Mouse (Mus musculus) left cerebral cortex, adult 2 months (tissue): ENCODE measurements around the gene Cyth3. TPM values are rescaled to one million over a fixed set of nuclear protein-coding genes. Genes with fewer than 3 reads are reported as not detected.
A peak's percentile ranks its signal among the peaks of the same experiment; 100 is the strongest.

Source experiments
- DNase-seq, 2 experiments: peaks; one replicate each; pipeline ENCODE4 v3.0.0; 2021 to 2022; ENCODE audit warnings: low spot score in 2 of 2, mixed read lengths in 1 of 2; ENCODE audit errors: extremely low spot score in 1 of 2
- H3K27ac ChIP-seq: fragments of 200-600 bp; 2 replicates; pipeline ENCODE4 v1.8.1; 2022
- H3K4me3 ChIP-seq: fragments of 200-600 bp; 2 replicates; pipeline ENCODE4 v1.8.1; 2022
- CTCF ChIP-seq: fragments of 200-600 bp; IDR thresholded peaks from 2 replicates; pipeline ENCODE4 v1.8.1; 2022; ENCODE audit warnings: antibody characterized with exemption, mild to moderate bottlenecking, moderate library complexity
- intact Hi-C: fragments of 180-260 bp; cut with DNase I; formaldehyde crosslinking; loops from one replicate; pipeline ENCODE4 v1.15.1; 2025
- total RNA-seq, 2 experiments: library from RNA; stranded (reverse); gene quantifications; 2 replicates each; pipeline ENCODE4 v1.2.3; 2021

The Cyth3 gene
- total RNA-seq, 2 experiments from 2014 or later = 36.7 to 36.9 TPM

DNA sequence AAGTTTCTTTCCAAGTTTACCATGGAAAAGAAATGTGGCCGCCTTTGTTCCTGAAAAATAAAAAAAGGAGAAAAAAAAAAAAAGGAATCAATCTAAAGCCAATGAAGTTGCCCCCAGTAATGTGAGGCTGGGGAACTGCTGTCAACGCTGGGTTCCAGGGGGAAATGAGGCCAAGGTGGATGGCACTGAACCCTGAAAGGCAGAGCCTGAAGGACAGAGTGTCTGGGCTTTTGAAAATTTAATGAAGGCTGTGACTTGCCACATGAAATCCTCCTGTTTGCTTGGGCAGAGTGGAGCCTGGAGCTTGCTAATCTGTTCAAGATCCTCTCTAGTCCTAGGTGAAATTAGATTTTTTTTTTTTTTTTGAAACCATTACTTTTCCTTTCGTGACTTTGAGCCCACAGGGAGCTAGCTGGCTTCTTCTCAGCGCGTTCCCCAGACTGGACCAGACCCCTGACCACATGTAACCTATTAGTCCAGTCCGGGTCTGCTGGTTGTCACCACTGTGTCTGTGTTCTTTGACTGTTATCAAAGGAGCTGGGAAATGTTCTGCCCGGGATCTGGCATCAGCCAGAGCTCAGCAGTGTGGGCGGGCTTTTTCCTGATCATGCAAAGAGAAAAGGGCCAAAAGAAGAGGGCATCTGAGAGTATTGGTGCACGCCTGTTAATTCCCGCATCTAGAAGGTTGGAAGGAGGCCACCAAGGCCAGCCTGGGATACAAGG lies 4.6 kb upstream of the Cyth3 start:
- no peak overlapping the region for H3K4me3 ChIP-seq
- H3K27ac ChIP-seq = no peak overlapping the region
- intact Hi-C loops = no loop called here

DNA sequence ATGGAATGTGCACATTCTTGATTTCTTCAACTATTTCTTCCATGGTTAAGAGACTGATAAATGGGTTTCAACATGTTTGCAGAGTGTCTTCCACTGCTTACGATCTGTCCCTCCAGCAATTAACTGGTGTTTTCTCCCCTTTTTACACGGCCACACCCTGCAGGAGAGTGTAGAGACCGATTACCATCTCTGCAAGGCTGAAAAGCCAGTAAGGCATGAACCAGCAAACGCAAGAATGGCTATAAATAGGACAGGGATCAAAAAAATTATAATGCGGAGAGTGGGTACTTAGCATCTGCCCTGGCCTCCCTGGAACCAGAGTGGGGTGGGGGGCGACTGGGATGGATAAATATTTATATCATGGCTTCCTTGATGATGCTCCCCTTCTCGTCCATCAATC lies 3.7 kb upstream of the Cyth3 start:
- no peak overlapping the region for H3K27ac ChIP-seq
- intact Hi-C loops = no loop called here
- H3K4me3 ChIP-seq = no peak overlapping the region
- TF ChIP-seq CTCF = no peak
- no peak for DNase-seq

More for the DNA sequence above, 4.6 kb upstream of the Cyth3 start:
- DNase-seq = no peak
- TF ChIP-seq CTCF = no peak

DNA sequence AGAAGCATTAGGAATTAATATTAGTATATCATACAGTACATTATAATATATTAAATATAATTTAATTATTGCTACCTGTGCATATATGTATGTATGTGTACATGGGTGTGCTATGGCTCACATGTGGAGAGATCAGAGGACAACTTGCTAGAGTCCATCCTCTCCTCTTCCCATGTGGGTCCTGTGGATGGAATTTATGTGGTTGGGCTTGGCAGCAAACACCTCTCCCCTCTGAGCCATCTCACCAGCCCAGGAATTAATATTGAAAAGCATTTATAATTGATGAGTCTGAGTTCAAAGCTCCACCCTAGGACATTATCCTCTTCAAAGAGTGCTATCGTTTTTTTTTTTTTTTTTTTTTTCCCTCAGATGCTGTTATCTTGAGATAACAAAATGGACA lies 2.1 kb upstream of the Cyth3 start:
- TF ChIP-seq CTCF = no peak
- H3K27ac ChIP-seq = no peak overlapping the region
- H3K4me3 ChIP-seq = no peak overlapping the region
- intact Hi-C loops = loop anchor here (5.0 kb wide), 1 partner anchor 92 kb away; no protein-coding TSS in a partner anchor
- DNase-seq = no peak

DNA sequence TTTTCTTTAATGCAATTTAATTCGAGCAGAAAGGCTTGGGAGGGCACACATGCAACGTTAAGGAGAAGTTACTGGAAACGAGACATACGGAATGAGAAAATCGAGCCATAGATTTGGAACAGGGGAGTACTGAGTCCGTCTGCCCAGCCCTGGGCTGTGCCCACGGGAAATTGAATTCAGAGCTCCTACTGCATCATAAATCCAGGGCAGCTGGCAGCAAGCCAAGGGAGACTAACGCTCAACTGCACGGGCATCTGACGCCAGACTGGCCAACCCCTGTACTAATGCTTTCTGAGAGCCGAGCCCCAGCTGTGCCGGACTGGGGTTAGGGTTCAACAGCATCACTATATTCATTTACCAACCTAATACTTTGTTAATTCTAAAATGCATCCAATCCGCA lies 1.3 kb upstream of the Cyth3 start:
- peak in 1 of 2 experiments; percentile 29 for DNase-seq
- intact Hi-C loops = loop anchor here (5.0 kb wide), 1 partner anchor 91 kb away; no protein-coding TSS in a partner anchor
- Histone ChIP-seq H3K27ac (no peak overlapping the region), H3K4me3 (no peak overlapping the region)
- TF ChIP-seq CTCF = no peak

DNA sequence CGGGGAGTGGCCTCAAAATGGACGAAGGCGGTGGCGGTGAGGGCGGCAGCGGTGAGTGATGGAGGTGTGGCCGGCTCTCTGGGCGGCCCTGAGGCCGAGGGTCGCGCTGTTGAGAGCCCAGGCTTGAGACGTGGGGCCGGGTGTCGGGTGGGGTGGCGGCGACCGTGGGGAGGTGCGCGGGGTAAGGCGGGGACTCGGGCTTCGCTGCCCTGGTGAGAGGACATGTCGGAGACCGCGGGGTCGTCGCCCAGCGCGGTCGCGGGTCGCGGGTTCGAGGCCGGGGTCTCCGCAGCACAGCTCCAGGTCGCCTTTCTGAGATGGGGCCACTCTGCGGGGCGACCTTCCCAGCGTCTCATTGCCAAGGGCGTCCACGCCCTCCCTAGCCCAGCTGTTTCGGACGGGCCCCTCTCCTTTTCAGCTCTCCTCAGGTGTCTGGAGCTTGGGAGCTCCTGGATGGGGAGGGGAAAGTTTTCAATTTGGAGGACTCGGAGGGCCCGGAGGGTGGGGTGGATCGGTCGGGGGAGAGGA lies 440 bp downstream of the Cyth3 start:
- peak overlapping the region; percentile 91 for H3K27ac ChIP-seq
- TF ChIP-seq CTCF = no peak
- intact Hi-C loops = loop anchor here (2.0 to 5.0 kb wide), 2 partner anchors 68 to 90 kb away; no protein-coding TSS in a partner anchor

DNA sequence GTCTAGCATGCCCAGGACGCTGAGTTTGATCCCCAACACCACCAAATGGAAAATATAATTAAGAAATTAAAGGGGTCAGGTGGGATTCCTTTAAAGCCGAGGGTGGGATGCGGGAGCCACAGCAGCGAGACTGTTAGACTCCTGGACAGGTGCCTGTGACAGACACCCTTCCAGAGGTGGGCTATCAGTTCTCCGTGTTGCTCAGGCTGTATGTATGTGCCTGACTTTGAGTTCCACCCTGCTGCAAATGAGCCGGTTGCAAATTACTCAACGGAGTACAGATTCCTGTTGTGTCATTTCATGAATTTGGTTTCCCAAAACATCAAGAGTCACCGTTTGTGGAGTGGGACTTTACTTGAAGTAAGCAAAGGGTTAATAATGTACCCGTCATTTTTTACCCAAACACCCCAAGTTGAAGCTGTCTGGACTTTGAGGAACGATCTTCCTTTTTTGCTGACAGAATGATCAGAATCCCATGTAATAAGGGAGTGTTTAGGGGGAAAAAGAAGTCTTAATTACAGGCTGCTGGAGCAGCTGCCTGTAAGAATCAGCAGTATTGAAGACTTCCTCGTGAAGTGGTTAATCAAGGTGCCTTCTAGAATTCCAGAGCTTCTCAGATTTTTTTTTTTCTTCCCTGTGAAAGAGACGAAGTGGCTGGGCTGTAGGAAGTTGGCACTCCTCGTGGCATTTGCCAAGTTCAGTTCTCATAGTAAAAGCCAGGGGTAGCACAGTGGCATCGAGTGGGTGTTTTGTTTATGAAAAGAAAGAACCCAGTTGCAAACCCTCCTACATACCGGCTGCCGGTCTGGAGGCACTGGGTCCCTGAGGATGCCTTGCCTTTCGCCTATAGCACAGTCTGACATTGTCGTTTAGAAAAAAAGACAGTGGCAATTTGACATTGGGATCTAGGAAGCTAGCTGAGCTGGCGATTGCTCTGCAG lies 1.4 kb downstream of the Cyth3 start:
- peak in 1 of 2 experiments; percentile 22 for DNase-seq
- H3K27ac ChIP-seq = peak overlapping the region; percentile 91
- peak overlapping the region; percentile 85 for H3K4me3 ChIP-seq
- peak; percentile 20 for TF ChIP-seq CTCF
- intact Hi-C loops = loop anchor here (2.0 to 5.0 kb wide), 2 partner anchors 67 to 89 kb away; no protein-coding TSS in a partner anchor

More for the DNA sequence above, 440 bp downstream of the Cyth3 start:
- H3K4me3 ChIP-seq = peak overlapping the region; percentile 85
- DNase-seq = no peak

DNA sequence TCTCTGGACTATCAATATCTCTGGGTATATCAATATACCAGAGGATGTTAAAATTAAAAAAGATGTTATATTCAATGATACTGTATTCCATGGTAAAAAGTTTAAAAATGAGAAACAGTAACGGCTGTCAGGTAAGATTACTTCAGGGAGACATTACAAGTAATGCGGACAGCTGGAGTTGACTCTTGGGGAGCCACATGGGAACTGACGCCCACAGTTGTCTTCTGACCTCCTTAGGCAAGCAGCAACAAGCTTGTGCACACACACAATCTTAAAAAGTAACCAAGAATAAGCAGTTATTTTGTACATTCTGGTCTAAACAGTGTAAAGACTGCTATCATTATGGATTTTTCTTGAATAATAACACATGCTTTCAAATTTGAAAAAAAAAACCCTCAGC lies 2.2 kb downstream of the Cyth3 start:
- TF ChIP-seq CTCF = no peak
- intact Hi-C loops = loop anchor here (5.0 kb wide), 1 partner anchor 88 kb away; no protein-coding TSS in a partner anchor
- H3K27ac ChIP-seq = peak overlapping the region; percentile 37; the same call in 1 of the 2 replicates
- peak overlapping the region; percentile 85 for H3K4me3 ChIP-seq
- DNase-seq = no peak

DNA sequence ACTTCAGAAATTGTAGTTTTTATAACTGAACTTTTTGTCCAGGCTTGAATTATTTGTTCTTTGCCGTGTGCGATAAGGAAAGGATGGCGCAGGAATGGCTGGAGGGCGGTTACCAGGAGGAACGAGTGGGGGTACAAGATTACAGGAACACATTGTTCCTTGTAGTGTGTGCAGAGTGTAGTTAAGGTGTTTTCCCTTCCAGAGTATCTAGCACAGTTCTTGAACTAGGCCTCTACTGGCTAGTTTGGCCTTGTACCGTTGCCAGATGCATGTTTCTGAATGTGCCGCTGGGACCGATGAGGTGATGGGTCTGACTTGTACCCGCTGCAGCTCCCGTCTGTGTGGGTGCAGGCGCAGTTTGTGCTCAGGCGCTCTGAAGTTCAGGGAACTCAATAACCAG lies 3.2 kb downstream of the Cyth3 start:
- DNase-seq = no peak
- H3K4me3 ChIP-seq = 0 out of 2 replicates have a peak overlapping the region, but pooled peaks have one; percentile 4
- no peak for TF ChIP-seq CTCF
- intact Hi-C loops = no loop called here
- peak overlapping the region; percentile 73 for H3K27ac ChIP-seq

DNA sequence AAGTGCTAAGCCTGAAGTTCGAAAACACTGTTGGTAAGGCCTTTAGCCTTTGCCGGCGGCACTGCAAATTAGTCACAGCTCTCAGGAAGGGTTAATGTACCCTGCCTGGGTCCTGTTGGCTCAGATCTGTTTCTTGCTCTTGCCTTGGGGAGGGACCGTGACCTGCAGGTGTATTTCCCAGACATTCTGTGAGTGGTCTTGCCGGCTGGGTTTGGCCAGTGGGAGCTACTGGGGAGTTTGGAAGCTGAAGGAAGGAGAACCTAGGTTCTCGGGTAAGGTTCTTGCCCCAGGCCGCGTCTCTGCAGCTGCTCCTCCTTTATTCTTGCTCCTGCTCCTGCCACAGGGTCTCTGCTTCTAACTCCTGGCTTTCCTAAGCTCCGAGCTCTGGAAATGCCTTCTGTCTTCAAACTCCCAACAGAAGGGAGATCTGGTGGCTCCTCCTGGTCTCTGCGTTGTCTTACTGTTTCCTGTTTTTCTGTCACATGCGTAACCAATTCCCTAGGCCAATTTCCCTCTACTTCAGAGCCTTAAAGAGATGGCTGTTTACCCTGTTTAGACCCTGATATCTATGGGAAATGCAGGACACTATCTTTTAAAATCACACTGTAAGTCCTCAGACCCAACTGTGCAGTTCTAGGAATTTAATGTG lies 3.8 kb downstream of the Cyth3 start:
- DNase-seq = no peak

DNA sequence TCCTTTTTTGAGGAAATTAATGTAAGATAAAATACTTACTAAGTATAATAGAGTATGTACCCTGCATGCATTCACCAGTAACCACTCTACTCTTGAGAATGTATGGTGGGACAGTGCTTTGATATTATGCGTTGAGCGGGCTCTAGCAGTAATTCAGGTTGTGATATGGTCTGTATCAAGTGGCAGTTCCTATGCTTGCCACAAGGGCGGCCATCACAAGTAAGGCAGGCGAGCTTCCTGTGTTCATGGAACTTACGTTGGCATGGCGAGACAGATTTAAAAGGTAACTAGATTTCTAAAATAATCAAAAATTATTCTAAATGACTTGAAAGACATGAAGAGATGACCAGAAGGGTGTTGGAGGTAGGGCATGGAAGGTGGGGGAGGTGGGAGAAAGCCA lies 5.3 kb downstream of the Cyth3 start:
- H3K4me3 ChIP-seq = no peak overlapping the region
- intact Hi-C loops = no loop called here
- peak; percentile 45 for TF ChIP-seq CTCF
- H3K27ac ChIP-seq = no peak overlapping the region
- DNase-seq = no peak

More for the DNA sequence above, 3.8 kb downstream of the Cyth3 start:
- intact Hi-C loops = no loop called here
- H3K27ac ChIP-seq = peak overlapping the region; percentile 73
- TF ChIP-seq CTCF = no peak
- H3K4me3 ChIP-seq = 0 out of 2 replicates have a peak overlapping the region, but pooled peaks have one; percentile 4

DNA sequence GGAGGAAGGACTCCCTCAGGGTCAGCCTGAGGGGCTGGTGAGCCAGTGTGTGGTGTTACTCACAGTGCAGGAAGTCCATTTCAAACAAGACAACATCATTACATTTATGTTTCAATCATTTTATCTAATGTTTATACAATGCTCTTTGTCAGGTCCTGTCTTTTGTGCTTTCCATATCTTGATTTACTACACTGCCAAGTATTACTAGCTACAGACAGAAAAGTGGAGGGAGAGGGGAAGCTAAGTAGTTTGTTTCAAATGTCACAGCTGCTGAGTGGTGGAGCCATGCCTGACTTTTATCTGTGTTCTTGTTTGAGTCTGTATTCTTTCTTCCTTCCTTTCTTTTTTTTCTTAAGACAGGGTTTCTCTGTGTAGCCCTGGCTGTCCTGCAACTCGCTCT lies 5.7 kb downstream of the Cyth3 start:
- no peak for DNase-seq
- Histone ChIP-seq H3K27ac (no peak overlapping the region), H3K4me3 (no peak overlapping the region)
- intact Hi-C loops = no loop called here
- TF ChIP-seq CTCF = no peak
